Mouse (Mus musculus): ENCODE data around the gene F9.
A peak's percentile ranks its signal among the peaks of the same experiment; 100 is the strongest.
"Not testable (repeated sequence)": the region's sequence is repeated elsewhere in the genome, so short reads cannot be mapped to it uniquely, and the experiment has no call there.

Gene F9

DNA sequence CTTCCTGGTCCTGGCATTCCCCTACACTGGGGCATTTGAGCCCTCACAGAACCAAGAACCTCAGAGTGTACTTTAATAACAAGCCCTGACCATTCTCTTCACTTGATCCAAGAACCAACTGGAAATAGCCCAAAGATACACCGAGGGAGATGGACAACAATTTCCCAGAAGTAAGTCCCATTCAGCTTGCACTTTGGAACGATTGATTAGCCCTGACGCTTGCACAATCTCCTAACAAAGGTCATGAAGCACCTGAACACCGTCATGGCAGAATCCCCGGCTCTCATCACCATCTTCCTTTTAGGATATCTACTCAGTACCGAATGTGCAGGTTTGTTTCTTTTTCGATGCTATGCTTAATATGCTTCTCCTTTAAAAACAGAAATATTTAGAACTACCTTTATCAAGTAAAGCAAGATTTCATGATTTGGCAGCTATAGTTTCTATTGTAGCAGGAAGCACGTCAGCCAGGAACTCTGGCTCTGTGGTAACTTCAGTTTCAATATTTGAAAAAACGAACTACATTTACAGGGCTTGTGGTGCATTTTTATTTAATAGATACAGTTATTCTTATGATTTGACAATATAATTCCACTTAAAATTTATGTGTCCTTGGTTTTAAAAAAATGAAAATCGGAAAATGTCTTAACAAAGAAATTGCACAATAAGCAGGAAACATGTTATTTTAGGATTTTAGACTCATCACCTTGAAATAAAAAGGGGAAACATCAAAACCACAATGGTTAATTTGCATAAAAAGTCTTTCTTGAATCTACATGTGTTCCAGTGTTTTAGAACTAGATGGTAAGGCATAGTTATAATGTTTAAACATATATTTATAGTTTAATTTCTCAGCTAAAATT is at the start of gene F9:
Gene F9 (plus strand): TSS at position 244 of the 863 bp plus-strand sequence.
- no peak for DNase-seq (ENCODE audit: low spot score in 2 of 2)

DNA sequence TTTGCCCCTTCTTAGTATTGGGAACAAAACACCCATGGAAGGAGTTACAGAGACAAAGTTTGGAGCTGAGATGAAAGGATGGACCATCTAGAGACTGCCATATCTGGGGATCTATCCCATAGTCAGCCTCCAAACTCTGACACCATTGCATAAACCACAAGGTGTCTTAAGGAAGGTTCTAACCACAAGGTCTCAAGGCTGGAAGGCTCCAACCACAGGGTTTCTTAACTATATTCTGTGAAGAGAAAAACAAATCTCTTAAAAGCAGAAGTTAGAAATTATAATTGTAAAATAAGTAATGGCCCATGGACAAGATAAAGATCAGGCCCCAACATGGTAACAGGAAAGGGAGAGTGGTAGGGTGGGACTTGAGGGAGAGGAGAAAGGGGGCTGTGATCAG is 29.5 kb upstream of the F9 start:
- not testable (repeated sequence) for DNase-seq (ENCODE audit: low spot score in 2 of 2)

DNA sequence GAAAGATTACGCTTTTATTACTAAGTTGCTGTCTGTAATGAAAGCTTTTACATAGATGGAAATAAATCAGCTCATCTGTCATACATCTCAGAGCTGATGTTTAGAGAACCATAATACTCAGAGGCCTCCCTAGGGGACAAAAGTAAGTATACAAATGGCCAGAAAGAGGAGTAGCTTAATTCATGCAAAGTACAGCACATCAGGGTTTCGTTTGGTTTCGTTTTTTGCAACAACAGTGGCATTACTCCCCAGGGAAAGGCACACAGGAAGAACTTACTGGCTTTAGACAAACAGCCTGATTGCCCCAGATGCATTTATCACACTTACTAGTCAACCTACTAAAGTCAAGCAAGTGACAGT is 800 bp downstream of the F9 start:
- no peak for DNase-seq (ENCODE audit: low spot score in 2 of 2)

DNA sequence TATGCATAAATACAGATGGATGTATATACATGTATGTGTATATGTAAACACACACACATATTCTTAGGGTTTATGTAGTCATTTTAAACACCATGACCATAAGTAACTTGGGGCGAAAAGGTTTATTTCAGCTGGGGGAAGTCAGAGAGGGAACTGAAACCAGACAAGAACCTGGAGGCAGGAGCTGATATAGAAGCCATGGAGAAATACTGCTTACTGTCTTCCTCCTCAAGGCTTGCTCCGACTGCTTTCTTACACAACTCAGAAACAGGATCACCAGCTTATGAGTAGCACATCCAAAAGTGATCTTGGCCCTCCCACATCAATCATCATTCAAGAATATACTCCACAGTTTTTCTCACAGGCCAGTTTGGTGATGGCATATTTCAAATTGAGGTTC is 2.2 kb downstream of the F9 start:
- no peak for DNase-seq (ENCODE audit: low spot score in 2 of 2)

DNA sequence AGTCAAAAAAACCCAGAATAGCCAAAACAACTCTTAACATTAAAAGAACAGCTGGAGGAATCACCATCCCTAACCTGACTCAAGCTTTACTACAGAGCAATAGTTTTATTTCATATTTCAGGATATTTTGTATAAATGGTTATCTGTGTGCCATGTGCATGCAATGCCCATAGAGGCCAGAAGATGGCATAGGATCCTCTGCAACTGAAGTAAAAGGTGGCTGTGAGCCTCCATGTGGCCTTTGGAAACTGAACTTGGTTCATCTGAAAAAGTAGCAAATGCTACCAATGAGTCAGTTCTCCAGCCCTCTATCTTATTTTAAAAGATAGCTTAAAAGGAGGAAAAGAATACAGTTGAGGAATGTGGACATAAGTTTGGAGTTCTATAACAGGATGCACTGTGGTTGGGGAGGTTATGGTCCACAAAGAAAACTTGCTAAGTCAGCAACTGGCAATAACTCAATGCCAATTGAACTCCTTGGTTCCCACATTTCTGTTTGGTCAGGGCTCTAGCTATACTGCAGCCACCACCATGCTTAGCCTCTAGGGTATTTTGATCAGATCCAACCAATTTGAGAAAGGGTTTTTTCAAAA is 13.9 kb downstream of the F9 start:
- peak in 1 of 2 experiments; percentile 1 for DNase-seq (ENCODE audit: low spot score in 2 of 2)

DNA sequence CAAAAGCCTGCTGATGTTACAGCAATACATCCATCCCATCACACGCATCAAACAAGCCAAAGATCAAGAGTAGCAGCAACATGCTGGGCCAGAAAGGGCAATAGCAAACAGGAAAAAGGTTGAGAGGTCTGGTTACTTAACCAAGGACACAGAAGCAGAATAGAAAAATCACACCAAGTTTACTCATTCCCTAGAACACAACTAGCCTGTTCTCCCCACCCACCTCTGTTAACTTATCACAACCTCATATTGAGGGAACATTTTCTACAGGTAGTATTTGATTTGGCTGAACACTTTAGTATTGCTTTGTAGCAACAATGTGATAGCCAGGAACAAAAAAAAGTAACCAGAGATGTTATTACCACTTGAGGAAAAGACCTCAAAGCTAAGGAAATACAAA is 15.3 kb downstream of the F9 start:
- no peak for DNase-seq (ENCODE audit: low spot score in 2 of 2)

DNA sequence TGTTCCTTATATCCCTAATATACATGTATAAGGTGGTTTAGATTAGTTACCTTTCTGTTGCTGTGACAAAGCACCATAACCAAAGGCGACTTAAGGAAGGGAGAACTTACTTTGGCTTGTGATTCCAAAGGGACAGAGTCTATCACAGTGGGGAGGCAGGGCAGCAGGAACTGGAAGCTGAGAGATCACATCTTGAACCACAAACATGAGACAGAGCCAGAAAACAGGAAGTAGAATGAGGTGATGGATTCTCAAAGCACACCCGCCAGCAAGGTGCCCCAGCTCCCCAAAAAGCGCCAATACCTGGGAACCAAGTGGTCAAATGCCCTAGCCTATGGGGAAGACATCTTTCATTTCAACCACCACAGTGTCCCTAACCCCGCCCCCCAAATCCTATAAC is 21.7 kb downstream of the F9 start:
- DNase-seq (ENCODE audit: low spot score in 2 of 2): no peak

DNA sequence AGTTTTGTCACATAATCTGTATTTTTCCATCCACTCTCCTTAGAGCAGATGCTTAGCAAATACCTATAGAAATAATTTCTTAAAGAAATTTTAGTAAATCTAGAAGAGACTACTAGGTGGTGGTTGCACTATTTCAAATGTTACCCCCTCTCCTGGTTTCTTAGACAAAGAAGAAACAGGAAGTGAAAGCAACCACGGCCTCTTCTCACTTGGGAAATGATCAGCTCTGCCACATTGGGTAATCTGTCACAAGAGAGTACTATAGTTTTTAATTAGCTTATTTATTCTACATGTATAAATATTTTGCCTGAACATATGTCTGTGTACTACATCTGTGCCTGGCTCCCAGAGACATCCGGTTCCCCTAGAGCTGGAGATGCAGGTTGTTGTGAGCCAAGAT is 22.3 kb downstream of the F9 start:
- no peak for DNase-seq (ENCODE audit: low spot score in 2 of 2)

DNA sequence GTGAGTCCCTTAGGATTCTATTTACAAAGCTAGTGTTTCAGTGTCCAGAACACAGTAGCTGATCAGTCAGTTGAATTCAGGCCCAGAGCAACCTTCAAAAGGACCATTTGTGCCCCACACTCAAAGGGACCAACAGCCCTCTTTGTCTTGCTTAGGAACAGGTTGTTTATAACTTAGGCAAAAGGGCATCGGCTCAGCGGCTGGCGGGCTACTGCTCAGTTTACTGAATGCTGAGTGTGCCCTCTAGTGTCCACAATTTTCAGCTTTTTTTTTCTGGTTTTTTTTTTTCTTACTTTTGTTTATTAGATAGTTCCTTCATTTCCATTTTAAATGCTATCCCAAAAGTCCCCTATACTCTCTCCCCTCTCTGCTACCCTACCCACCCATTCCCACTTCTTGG is 27.4 kb downstream of the F9 start:
- peak in 1 of 2 experiments; percentile 4 for DNase-seq (ENCODE audit: low spot score in 2 of 2)

DNA sequence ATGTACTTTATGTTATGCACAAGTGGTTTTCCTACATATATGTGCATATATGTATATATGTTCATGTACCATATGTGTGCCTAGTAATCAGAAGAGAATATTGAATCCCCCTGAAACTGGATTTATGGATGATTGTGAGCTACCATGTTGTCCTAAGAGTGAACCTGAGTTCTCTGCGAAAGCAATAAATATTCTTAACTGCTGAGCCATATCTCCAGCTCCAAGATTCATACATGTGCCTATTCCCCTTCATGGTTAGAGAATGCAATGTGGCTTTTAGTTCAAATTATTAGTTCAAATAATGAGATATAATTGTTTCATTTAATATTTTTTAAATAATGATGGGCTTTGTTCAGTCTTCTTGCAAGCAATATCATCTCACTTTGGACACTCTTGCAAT is 55.5 kb downstream of the F9 start:
- DNase-seq (ENCODE audit: low spot score in 2 of 2): no peak

DNA sequence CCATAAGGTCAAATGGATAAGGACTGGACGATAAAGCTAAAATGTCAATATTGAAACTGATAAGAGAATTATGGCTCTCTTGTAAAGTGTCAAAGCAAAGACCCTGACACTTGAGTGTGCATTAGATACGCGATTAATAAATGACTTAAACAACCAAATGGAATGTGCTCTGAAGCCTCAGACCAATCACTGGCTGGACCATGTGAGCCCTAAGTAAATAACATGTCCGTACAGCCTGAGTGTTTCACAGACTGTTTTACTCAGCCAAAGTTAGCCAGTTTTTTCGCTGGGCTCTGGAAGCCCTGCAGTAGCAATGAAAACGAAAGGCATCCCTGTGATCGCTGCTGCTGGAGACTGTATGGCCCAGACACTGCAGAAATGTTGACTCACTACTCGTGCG is 55.9 kb downstream of the F9 start:
- no peak for DNase-seq (ENCODE audit: low spot score in 2 of 2)

DNA sequence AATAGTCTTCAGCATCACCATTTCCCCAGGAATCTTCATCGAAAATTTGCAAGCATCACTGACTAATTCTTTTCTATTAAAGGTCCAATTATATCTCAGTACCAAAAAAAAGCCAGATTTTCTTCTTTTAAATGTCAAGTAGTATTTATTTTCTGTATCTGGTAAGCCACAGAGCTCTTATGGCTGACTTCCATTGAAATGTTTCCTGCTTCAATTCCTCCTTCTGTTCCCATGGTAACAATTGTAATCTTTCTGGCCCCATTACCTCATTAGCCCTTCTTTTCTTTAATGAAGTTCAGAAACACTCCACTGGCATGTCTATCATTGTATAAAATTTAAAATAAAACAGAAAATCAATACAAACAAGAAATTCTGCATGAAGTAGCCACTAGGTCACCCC is 76.1 kb downstream of the F9 start:
- no peak for DNase-seq (ENCODE audit: low spot score in 2 of 2)

Data from right cerebral cortex, postnatal 36 days (tissue).